Mouse (Mus musculus) adrenal gland, postnatal 14 days (tissue): ENCODE data around the gene Dock9. TPM values are rescaled to one million over a fixed set of nuclear protein-coding genes. Genes with fewer than 3 reads are reported as not detected.

Experiments
- DNase-seq: peaks from one replicate; pipeline ENCODE4 v3.0.0; 2021; ENCODE audit warnings: mixed read lengths
- total RNA-seq: library from RNA; stranded (reverse); gene quantifications from 2 replicates; pipeline ENCODE4 v1.2.3, GENCODE M21; 2021

Dock9 gene
- total RNA-seq, 1 experiment from 2014 or later = 31.9 TPM

DNA sequence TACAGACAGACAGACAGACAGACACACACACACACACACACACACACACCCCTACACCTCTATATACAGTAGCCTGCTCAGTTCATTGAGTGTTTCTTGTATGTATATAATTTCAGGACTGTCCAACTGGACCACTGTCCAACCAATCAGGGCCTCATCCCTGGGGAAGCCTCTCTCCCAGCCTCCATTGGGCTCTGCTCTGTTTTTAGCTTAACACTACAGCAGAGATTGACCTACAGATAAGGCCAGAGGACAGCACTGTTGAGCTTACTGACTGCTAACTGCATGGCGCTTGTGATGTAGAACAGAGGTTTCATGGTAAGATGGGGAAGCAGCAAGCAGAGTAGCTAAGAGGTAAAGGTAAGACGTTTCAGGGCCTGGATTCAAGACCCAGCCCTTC lies 5.7 kb downstream of the Dock9 start:
- no peak for DNase-seq

GRCm38 (mm10) chr14:121791112-121791511 lies 6.5 kb downstream of the Dock9 start:
- DNase-seq = peak; percentile 31

- DNase-seq = no peak
These were observed 8.4 kb downstream of the Dock9 start for GRCm38 (mm10) chr14:121789273-121789672.

DNA sequence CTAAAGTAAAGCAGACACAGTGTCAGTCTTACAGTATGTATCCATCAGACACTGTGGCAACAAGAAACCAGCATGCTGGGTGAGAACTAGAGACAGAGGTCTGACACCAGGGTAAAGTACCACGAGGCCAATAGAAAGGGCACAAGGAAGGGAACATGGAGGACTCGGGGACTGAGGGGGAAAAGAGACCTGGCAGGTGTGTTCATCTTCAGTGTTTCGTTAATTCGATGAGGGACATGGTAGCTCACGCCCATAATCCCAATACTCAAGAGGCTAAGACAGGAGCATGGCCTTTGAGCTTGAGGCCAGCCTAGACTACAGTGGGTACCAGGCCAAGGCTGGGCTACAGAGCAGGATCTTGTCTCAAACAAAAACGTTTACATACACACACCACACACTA lies 9.2 kb downstream of the Dock9 start:
- DNase-seq = no peak

DNA sequence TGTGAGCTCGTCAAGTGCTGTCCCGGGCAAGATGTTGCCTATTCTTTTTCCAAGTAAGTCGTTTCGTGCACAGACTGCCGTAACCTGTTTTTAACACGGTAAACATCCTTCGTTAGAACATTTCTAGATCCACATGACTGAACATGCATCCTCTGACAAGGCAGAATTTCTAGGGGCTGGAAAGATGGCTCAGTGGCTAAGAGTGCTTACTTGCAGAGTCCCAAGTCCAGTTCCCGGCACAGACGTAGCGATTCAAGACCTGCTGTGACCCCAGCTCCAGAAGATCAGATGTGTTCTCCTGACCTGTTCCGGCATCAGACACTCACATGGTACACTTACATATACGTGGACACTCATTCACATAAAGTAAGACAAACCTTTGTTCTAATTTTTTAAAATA lies 10.2 kb downstream of the Dock9 start:
- DNase-seq = no peak

- no peak for DNase-seq
These were observed 10.7 kb downstream of the Dock9 start for GRCm38 (mm10) chr14:121786900-121787299.

DNA sequence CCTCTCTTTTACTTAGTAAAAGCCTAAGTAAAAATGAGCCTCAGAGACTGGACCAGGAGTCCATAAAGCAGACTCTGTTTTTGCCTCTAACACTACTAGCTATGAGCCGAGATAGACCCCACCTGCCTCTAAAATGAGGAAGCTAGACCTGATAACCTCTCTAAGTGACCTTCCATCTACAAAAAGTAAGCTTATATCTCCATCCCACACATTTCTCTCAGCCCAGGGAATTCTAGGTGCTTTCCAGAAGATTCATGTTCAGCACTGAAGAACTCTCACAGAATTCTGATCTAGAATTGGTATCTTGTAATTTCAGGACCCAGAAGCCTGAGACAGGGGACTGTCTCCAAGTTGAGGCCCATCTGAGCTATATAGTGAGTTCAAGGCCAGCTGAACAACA lies 12.2 kb downstream of the Dock9 start:
- no peak for DNase-seq

GRCm38 (mm10) chr14:121780942-121781531 lies 16.6 kb downstream of the Dock9 start:
- DNase-seq = peak; percentile 26

GRCm38 (mm10) chr14:121780144-121780913 lies 17.3 kb downstream of the Dock9 start:
- DNase-seq = no peak

GRCm38 (mm10) chr14:121779620-121780019 lies 18.0 kb downstream of the Dock9 start:
- no peak for DNase-seq

DNA sequence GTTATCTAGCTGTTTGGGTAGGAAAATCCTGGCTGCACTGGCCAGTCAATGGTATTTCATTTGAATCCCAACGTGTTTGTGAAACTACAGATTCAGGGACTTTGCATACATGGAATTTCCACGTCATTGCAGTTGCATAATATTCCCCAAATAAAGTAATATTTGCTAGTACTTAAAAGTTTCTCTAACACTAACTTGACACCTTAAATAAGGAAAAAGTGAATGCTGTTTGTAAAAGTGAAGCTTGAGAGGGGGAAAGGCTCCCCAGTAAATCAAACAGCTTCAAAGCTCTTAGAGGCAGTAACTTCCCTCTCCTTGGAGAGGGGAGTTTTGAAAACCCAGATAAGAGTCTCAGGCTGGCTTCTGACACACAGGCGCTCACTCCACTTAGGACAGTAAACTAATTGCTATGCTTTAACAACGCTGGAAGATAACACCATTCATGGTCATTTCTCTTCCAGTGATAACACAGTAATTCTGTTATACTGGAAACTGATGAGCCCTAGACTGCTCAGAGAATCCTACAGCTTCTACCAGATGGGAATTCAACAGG lies 20.3 kb downstream of the Dock9 start:
- DNase-seq = no peak

DNA sequence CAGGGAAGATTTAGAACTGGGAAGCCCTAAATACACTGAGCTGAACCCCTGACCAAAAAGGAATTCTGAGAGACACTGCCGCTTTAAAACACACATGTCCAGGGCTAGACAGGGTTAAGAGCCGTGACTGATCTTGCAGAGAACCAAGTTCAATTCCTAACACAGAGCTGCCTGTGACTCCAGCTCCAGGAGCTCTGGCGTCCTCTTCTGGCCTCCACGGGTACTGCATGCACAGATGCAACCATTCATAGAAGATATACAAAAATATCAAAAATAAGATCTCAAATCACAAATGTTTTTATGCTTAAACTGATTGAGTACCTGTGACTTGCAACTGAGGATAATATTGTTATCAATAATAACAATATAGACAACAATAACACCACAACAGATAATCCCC lies 20.9 kb downstream of the Dock9 start:
- DNase-seq = no peak

- no peak for DNase-seq
These were observed 35.6 kb downstream of the Dock9 start for GRCm38 (mm10) chr14:121762021-121762452.

DNA sequence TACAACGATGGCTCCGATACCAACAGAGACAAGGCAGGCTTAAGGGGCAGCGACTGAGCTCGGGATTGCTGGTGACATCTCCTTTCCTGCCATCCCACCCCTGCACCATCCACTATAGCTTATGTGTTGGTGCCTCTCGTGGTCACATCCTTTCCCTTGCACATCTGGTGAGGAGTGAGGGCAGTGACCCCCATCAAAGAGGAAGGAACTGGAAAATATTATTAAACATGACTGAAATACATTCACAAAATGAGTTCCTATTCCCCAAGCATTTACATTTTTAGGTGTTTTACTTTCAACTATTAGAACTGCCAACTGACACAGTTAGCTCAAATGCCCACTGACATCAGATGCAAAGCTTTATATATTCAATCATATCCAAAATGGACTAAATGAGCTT lies 37.2 kb downstream of the Dock9 start:
- no peak for DNase-seq

- no peak for DNase-seq
These were observed 43.5 kb downstream of the Dock9 start for GRCm38 (mm10) chr14:121754110-121754509.

DNA sequence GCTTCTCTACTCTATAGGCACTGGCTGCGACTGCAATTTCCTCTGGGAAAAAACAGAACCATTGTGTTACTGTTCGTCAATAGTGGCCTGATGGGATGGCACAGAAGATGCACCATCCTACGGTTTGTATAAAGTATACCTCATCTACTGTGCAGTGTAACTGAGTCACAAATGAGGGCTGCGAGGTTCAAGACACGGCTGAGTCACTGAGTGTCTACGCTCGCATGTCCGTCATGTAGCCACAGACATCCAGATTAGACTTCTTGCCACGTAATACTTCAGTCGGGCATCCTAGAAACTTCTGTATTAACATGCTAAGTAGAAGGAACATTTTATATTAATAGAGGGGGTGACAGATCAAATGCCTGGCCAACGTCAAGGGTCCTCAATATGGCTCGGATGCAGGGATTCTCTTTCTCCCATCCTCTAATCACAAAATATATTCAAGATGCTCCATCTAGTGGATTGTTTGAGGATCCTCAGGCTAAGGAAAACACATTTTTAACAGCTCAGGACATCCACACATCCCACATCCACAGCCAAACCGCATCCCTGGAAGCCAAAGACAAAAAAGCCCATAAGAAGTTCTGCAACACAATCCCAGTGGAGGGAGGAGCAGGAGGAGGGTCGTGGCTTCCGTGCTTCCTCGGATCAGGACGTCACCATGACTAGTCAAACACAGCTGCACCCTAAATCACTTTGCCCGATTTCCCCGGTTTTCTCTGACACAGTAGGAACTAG lies 44.8 kb downstream of the Dock9 start:
- DNase-seq = no peak

DNA sequence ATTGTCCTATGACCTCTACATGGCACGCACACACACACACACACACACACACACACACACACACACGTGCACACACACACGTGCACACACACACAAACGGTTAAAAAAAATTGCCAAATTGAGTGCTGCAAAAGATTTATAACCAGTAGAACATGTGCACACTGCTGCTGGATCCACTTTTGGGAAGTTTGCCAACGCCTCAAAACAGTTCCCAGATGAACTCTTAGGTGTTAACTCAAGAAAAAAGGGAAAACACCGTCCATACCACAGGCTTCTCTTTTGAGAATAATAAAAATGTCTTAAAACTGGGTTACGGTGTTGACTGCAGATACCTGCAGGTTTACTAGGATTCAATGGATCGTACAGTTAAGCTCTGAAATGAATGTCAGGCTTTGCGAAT lies 48.0 kb downstream of the Dock9 start:
- DNase-seq = no peak

DNA sequence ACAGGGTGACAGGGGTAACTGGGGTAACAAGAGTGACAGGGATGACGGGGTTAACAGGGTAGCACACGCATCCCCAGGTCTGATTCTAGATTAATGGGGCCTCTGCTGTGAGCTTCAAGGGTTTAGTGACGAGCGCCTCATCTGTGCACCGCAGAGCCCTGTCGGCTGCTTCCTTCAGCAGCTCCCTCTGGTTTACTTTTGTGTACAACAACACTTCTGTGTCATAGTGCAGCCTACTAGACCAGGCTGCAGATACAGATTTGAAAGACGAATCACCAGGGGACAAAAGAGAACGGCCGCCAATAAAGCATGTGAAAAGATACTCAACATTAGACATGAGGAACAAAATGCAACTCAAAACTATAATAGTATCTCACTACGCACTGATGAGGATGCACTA lies 48.6 kb downstream of the Dock9 start:
- DNase-seq = no peak

DNA sequence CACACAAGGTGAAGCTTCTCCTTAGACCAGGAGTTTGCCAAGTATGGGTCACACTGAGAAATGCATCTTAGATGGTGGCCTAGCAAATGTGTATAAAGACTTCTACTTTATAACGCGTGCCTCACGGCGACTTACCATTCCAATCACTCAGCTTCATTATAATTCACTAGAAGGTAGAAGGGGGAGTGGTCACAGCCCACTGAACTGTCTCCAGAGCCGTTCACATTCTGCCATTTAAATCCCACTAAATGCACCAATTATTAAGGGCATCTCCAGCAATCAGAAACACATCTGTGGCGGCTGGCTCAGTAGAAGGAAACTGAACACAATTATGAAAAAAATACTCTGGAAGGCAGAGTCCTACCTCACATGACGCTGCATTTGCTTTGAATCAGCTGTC lies 50.3 kb downstream of the Dock9 start:
- no peak for DNase-seq

DNA sequence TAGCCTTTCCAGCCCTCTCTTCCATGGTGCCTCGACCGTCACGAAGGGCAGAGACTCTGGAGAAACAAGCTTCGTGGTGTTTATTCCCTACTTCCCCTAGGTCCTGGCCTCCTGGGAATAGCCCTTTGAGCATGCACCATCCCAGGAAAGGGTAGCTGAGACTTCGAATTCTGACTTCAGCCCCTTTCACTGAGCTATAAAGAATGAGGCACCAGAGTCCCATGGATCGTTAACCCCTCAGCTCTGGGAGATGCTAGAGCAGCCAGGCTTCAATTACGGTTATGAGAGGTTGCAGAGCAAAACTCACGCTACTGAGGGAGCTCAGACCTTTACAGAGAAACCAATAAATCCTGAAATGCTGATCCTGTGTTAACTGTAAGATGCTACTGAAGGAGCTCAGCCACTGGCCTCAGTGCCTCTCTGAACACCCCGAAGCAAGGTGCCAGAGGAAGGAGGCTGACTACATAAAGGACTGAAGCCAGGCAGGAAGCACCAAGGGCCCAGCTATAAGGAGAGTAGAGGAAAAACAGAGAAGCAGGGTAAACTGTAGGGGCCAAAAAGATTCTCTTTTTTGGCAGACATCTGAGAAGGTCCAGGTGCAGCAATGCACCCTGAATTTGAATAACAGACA lies 53.7 kb downstream of the Dock9 start:
- no peak for DNase-seq

DNA sequence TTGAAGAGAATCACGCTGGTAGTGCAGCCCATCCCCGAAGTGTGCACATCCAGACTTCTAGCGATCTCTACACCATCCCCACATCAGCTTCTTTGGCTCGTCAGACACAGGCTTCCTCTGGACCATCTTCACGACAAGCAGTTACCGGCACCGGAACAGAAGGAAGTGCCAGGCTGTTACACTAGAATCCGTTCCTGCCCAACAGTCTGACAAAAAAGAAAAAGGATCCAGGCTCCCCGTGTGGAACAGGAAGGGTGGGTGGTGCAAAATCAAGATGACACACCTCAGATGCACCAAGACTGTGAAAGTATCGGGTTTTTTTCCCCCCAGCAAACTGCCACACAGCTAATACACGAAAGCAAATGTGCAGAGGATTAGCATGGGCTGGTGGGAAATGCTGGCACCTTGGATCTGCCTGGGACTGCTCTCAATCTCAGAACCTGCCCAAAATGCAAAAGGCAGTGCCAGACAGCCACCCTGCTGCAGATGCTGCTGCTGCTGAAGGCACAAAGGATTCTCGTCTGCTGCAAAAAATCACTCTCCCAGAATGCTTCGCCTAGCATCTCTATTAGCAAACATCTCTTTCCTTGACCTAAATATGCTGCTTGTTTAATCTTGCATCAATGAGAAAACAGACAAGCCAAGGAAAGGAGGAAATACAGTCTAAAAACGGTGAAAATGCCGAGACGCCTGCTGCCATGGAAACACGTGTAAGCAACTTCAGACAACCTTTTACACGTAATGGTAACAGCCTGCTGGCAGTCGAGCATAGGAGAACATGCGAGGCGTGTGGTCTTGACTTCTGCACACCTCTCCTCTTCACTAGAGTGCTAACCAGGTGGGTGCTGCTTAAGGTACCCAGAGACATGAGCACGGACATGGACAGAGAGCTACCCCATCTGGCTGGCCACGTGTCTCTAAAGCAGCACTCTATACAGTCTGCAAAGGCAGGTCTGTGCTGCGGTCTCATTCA lies 58.9 kb downstream of the Dock9 start:
- no peak for DNase-seq
